Mouse (Mus musculus): ENCODE measurements around the gene Smndc1. TPM values are rescaled to one million over a fixed set of nuclear protein-coding genes. Genes with fewer than 3 reads are reported as not detected.

Smndc1 gene
- polyA plus RNA-seq, 1 experiment from 2014 or later, result 35.9 TPM

GRCm38 (mm10) chr19:53377652-53378051 is 12.7 kb downstream of the Smndc1 start:
- peaks cover 4% of the 10 kb centered on the region for H3K36me3 ChIP-seq (ENCODE audit: control insufficient read depth, insufficient read depth, low read length)

GRCm38 (mm10) chr19:53375816-53376215 is 14.6 kb downstream of the Smndc1 start:
- Histone ChIP-seq H3K9me3 (replicated peaks; ENCODE audit: control insufficient read depth, low read length) (no peaks in the 10 kb centered on the region), H3K4me3 (replicated peaks; ENCODE audit: low read length) (no peak overlapping the region), H3K4me1 (ENCODE audit: control insufficient read depth, insufficient read depth, low read length) (no peaks in the 10 kb centered on the region), H3K36me3 (ENCODE audit: control insufficient read depth, insufficient read depth, low read length) (0 out of 2 replicates have a peak, but pooled peaks cover 3% of the 10 kb centered on the region), H3K9ac (ENCODE audit: low read length) (no peak overlapping the region), H3K4me2 (ENCODE audit: low read depth, low read length) (no peak overlapping the region), H3K27ac (ENCODE audit: low read length) (no peak overlapping the region), H3K27me3 (ENCODE audit: control insufficient read depth, insufficient read depth, low read length) (no peaks in the 10 kb centered on the region)
- ATAC-seq (ENCODE audit: insufficient read depth, low FRiP score), result no peak
- 90% methylated on average over 9 of the region's 9 CpGs for WGBS

More at GRCm38 (mm10) chr19:53377652-53378051, 12.7 kb downstream of the Smndc1 start:
- Histone ChIP-seq H3K4me2 (ENCODE audit: low read depth, low read length) (no peak overlapping the region), H3K4me3 (replicated peaks; ENCODE audit: low read length) (no peak overlapping the region), H3K4me1 (ENCODE audit: control insufficient read depth, insufficient read depth, low read length) (no peaks in the 10 kb centered on the region), H3K27ac (ENCODE audit: low read length) (no peak overlapping the region), H3K9me3 (replicated peaks; ENCODE audit: control insufficient read depth, low read length) (no peaks in the 10 kb centered on the region), H3K27me3 (ENCODE audit: control insufficient read depth, insufficient read depth, low read length) (no peaks in the 10 kb centered on the region), H3K9ac (ENCODE audit: low read length) (no peak overlapping the region)
- WGBS, result 70% methylated on average over 8 of the region's 8 CpGs
- no peak for ATAC-seq (ENCODE audit: insufficient read depth, low FRiP score)

- no peak overlapping the region for H3K4me3 ChIP-seq (replicated peaks; ENCODE audit: low read length)
- H3K4me1 ChIP-seq (ENCODE audit: control insufficient read depth, insufficient read depth, low read length), result peaks cover under 1% of the 10 kb centered on the region; the same call in 1 of the 2 replicates
- WGBS, result 91% methylated on average over 6 of the region's 6 CpGs
- H3K9me3 ChIP-seq (replicated peaks; ENCODE audit: control insufficient read depth, low read length), result no peaks in the 10 kb centered on the region
- H3K27ac ChIP-seq (ENCODE audit: low read length), result no peak overlapping the region
- no peaks in the 10 kb centered on the region for H3K27me3 ChIP-seq (ENCODE audit: control insufficient read depth, insufficient read depth, low read length)
- ATAC-seq (ENCODE audit: insufficient read depth, low FRiP score), result no peak
- H3K9ac ChIP-seq (ENCODE audit: low read length), result no peak overlapping the region
- H3K4me2 ChIP-seq (ENCODE audit: low read depth, low read length), result no peak overlapping the region
- 0 out of 2 replicates have a peak, but pooled peaks cover 3% of the 10 kb centered on the region for H3K36me3 ChIP-seq (ENCODE audit: control insufficient read depth, insufficient read depth, low read length)
Observed at GRCm38 (mm10) chr19:53375299-53375698, 15.1 kb downstream of the Smndc1 start.

- Histone ChIP-seq H3K4me2 (ENCODE audit: low read depth, low read length) (no peak overlapping the region), H3K4me3 (replicated peaks; ENCODE audit: low read length) (no peak overlapping the region), H3K9me3 (replicated peaks; ENCODE audit: control insufficient read depth, low read length) (no peaks in the 10 kb centered on the region), H3K27ac (ENCODE audit: low read length) (no peak overlapping the region), H3K4me1 (ENCODE audit: control insufficient read depth, insufficient read depth, low read length) (peaks cover 4% of the 10 kb centered on the region; the same call in 1 of the 2 replicates), H3K27me3 (ENCODE audit: control insufficient read depth, insufficient read depth, low read length) (no peaks in the 10 kb centered on the region), H3K36me3 (ENCODE audit: control insufficient read depth, insufficient read depth, low read length) (0 out of 2 replicates have a peak, but pooled peaks cover 3% of the 10 kb centered on the region), H3K9ac (ENCODE audit: low read length) (no peak overlapping the region)
- ATAC-seq (ENCODE audit: insufficient read depth, low FRiP score), result no peak
- 82% methylated on average over 2 of the region's 2 CpGs for WGBS
Observed at GRCm38 (mm10) chr19:53373570-53373969, 16.8 kb downstream of the Smndc1 start.

GRCm38 (mm10) chr19:53371666-53372065 is 18.7 kb downstream of the Smndc1 start, which contains the start of gene Gm10197:
Gm10197 (minus strand) TSS chr19:53371766.
- Histone ChIP-seq H3K9ac (ENCODE audit: low read length) (peak within 1 kb of the TSS; percentile 14; the same call in 1 of the 2 replicates), H3K36me3 (ENCODE audit: control insufficient read depth, insufficient read depth, low read length) (0 out of 2 replicates have a peak, but pooled peaks cover 3% of the 10 kb centered on the region), H3K4me3 (replicated peaks; ENCODE audit: low read length) (no peak within 1 kb of the TSS), H3K27ac (ENCODE audit: low read length) (peak within 1 kb of the TSS; percentile 39; the same call in 1 of the 2 replicates), H3K4me1 (ENCODE audit: control insufficient read depth, insufficient read depth, low read length) (peaks cover 4% of the 10 kb centered on the region; the same call in 1 of the 2 replicates), H3K9me3 (replicated peaks; ENCODE audit: control insufficient read depth, low read length) (no peaks in the 10 kb centered on the region), H3K27me3 (ENCODE audit: control insufficient read depth, insufficient read depth, low read length) (no peaks in the 10 kb centered on the region), H3K4me2 (ENCODE audit: low read depth, low read length) (no peak within 1 kb of the TSS)
- ATAC-seq (ENCODE audit: insufficient read depth, low FRiP score), result no peak
- WGBS, result 85% methylated on average over 13 of the region's 13 CpGs

- no peak overlapping the region for H3K4me2 ChIP-seq (ENCODE audit: low read depth, low read length)
- H3K4me1 ChIP-seq (ENCODE audit: control insufficient read depth, insufficient read depth, low read length), result peaks cover 14% of the 10 kb centered on the region
- no peaks in the 10 kb centered on the region for H3K9me3 ChIP-seq (replicated peaks; ENCODE audit: control insufficient read depth, low read length)
- no peaks in the 10 kb centered on the region for H3K27me3 ChIP-seq (ENCODE audit: control insufficient read depth, insufficient read depth, low read length)
- 0 out of 2 replicates have a peak, but pooled peaks cover 3% of the 10 kb centered on the region for H3K36me3 ChIP-seq (ENCODE audit: control insufficient read depth, insufficient read depth, low read length)
- WGBS, result 73% methylated on average over 15 of the region's 15 CpGs
- peak; percentile 49; the same call in 1 of the 2 replicates for ATAC-seq (ENCODE audit: insufficient read depth, low FRiP score)
- H3K4me3 ChIP-seq (replicated peaks; ENCODE audit: low read length), result no peak overlapping the region
- H3K27ac ChIP-seq (ENCODE audit: low read length), result peak overlapping the region; percentile 39; the same call in 1 of the 2 replicates
- H3K9ac ChIP-seq (ENCODE audit: low read length), result peak overlapping the region; percentile 14; the same call in 1 of the 2 replicates
Observed at GRCm38 (mm10) chr19:53370233-53370632, 20.1 kb downstream of the Smndc1 start.

- Histone ChIP-seq H3K4me1 (ENCODE audit: control insufficient read depth, insufficient read depth, low read length) (peaks cover 19% of the 10 kb centered on the region), H3K27me3 (ENCODE audit: control insufficient read depth, insufficient read depth, low read length) (no peaks in the 10 kb centered on the region), H3K9ac (ENCODE audit: low read length) (no peak overlapping the region), H3K36me3 (ENCODE audit: control insufficient read depth, insufficient read depth, low read length) (0 out of 2 replicates have a peak, but pooled peaks cover 3% of the 10 kb centered on the region), H3K9me3 (replicated peaks; ENCODE audit: control insufficient read depth, low read length) (no peaks in the 10 kb centered on the region), H3K27ac (ENCODE audit: low read length) (no peak overlapping the region), H3K4me2 (ENCODE audit: low read depth, low read length) (no peak overlapping the region), H3K4me3 (replicated peaks; ENCODE audit: low read length) (no peak overlapping the region)
- no peak for ATAC-seq (ENCODE audit: insufficient read depth, low FRiP score)
- 26% methylated on average over 14 of the region's 14 CpGs for WGBS
Observed at GRCm38 (mm10) chr19:53369469-53370043, 20.8 kb downstream of the Smndc1 start.

- Histone ChIP-seq H3K27ac (ENCODE audit: low read length) (no peak overlapping the region), H3K27me3 (ENCODE audit: control insufficient read depth, insufficient read depth, low read length) (no peaks in the 10 kb centered on the region), H3K9me3 (replicated peaks; ENCODE audit: control insufficient read depth, low read length) (no peaks in the 10 kb centered on the region), H3K36me3 (ENCODE audit: control insufficient read depth, insufficient read depth, low read length) (no peaks in the 10 kb centered on the region), H3K4me2 (ENCODE audit: low read depth, low read length) (no peak overlapping the region), H3K4me3 (replicated peaks; ENCODE audit: low read length) (no peak overlapping the region), H3K9ac (ENCODE audit: low read length) (no peak overlapping the region), H3K4me1 (ENCODE audit: control insufficient read depth, insufficient read depth, low read length) (peaks cover 23% of the 10 kb centered on the region)
- ATAC-seq (ENCODE audit: insufficient read depth, low FRiP score), result no peak
- 84% methylated on average over 7 of the region's 7 CpGs for WGBS
Observed at GRCm38 (mm10) chr19:53366881-53367280, 23.5 kb downstream of the Smndc1 start.

GRCm38 (mm10) chr19:53366057-53366775 is 24.2 kb downstream of the Smndc1 start:
- Histone ChIP-seq H3K9ac (ENCODE audit: low read length) (no peak overlapping the region), H3K4me2 (ENCODE audit: low read depth, low read length) (no peak overlapping the region), H3K27ac (ENCODE audit: low read length) (no peak overlapping the region), H3K9me3 (replicated peaks; ENCODE audit: control insufficient read depth, low read length) (no peaks in the 10 kb centered on the region), H3K4me3 (replicated peaks; ENCODE audit: low read length) (no peak overlapping the region), H3K27me3 (ENCODE audit: control insufficient read depth, insufficient read depth, low read length) (no peaks in the 10 kb centered on the region), H3K36me3 (ENCODE audit: control insufficient read depth, insufficient read depth, low read length) (no peaks in the 10 kb centered on the region), H3K4me1 (ENCODE audit: control insufficient read depth, insufficient read depth, low read length) (peaks cover 23% of the 10 kb centered on the region)
- no peak for ATAC-seq (ENCODE audit: insufficient read depth, low FRiP score)
- WGBS, result 73% methylated on average over 11 of the region's 11 CpGs

Measured in stomach, embryonic 16.5 days (tissue).